Mouse (Mus musculus) MEL (cell line): ENCODE results near the gene Ube4a. TPM values are rescaled to one million over a fixed set of nuclear protein-coding genes. Genes with fewer than 3 reads are reported as not detected.
A peak's percentile ranks its signal among the peaks of the same experiment; 100 is the strongest.

Experiments
- DNase-seq: peaks from one replicate; pipeline ENCODE4 v3.0.0; 2011; ENCODE audit warnings: low read depth, low spot score
- H3K27ac ChIP-seq: 2 replicates; pipeline ENCODE4 v1.5.1; 2012; ENCODE audit warnings: low read depth, mild to moderate bottlenecking, control low read depth, low read length, moderate library complexity; ENCODE audit not compliant: control insufficient read depth
- H3K27me3 ChIP-seq, 2 experiments: fragments of 150-350 bp in 1 of 2; sonication (generic) in 1 of 2; 2 replicates each; pipeline ENCODE4 v1.6.1; 2012; ENCODE audit warnings: low read length in 2 of 2, mild to moderate bottlenecking in 2 of 2, improper control_type of control experiment in 1 of 2, moderate library complexity in 1 of 2; ENCODE audit not compliant: insufficient read depth in 2 of 2, control insufficient read depth in 1 of 2
- H3K36me3 ChIP-seq, 2 experiments: 2 replicates each; pipeline ENCODE4 v1.6.1; 2012 to 2014; ENCODE audit warnings: low read length in 2 of 2, improper control_type of control experiment in 1 of 2, inconsistent platforms in 1 of 2, mild to moderate bottlenecking in 1 of 2; ENCODE audit not compliant: insufficient read depth in 2 of 2, control insufficient read depth in 1 of 2
- H3K4me1 ChIP-seq, 2 experiments: fragments of 150-350 bp in 1 of 2; sonication (generic) in 1 of 2; 2 replicates each; pipeline ENCODE4 v1.6.1; 2012; ENCODE audit warnings: low read length in 2 of 2, improper control_type of control experiment in 1 of 2, mild to moderate bottlenecking in 1 of 2; ENCODE audit not compliant: insufficient read depth in 2 of 2, control insufficient read depth in 1 of 2
- H3K4me3 ChIP-seq, 2 experiments: fragments of 150-350 bp in 1 of 2; sonication (generic) in 1 of 2; 2 replicates each; pipeline ENCODE4 v1.5.1; 2012; ENCODE audit warnings: low read depth in 2 of 2, low read length in 2 of 2, mild to moderate bottlenecking in 2 of 2, moderate library complexity in 2 of 2, control low read depth in 1 of 2, improper control_type of control experiment in 1 of 2; ENCODE audit not compliant: control insufficient read depth in 1 of 2, insufficient read depth in 1 of 2
- H3K79me2 ChIP-seq: 2 replicates; pipeline ENCODE4 v1.6.1; 2012; ENCODE audit warnings: mild to moderate bottlenecking, low read length, moderate library complexity; ENCODE audit not compliant: control insufficient read depth, poor library complexity, insufficient read depth
- H3K9ac ChIP-seq: 2 replicates; pipeline ENCODE4 v1.6.1; 2012; ENCODE audit warnings: low read depth, mild to moderate bottlenecking, control low read depth, low read length, moderate library complexity; ENCODE audit not compliant: control insufficient read depth, poor library complexity, severe bottlenecking
- H3K9me3 ChIP-seq: fragments of 150-350 bp; sonication (generic); replicated peaks from 2 replicates; pipeline ENCODE4 v1.6.1; 2012; ENCODE audit warnings: mild to moderate bottlenecking, low read length, improper control_type of control experiment, moderate library complexity; ENCODE audit not compliant: insufficient read depth
- CHD1 ChIP-seq: IDR thresholded peaks from 2 replicates; pipeline ENCODE4 v1.6.1; 2012; ENCODE audit warnings: low read depth, mild to moderate bottlenecking, inconsistent platforms, low read length, improper control_type of control experiment
- CTCF ChIP-seq, 3 experiments: IDR thresholded peaks in 2 of 3; conservative IDR thresholded peaks in 1 of 3; 2 replicates each; pipeline ENCODE4 v1.5.1; 2011 to 2012; ENCODE audit warnings: low read length in 3 of 3, low read depth in 2 of 3, mild to moderate bottlenecking in 2 of 3, improper control_type of control experiment in 1 of 3, inconsistent platforms in 1 of 3, mixed read lengths in 1 of 3, moderate library complexity in 1 of 3; ENCODE audit not compliant: control insufficient read depth in 1 of 3, insufficient read depth in 1 of 3, poor library complexity in 1 of 3, severe bottlenecking in 1 of 3
- ELF1 ChIP-seq: IDR thresholded peaks from 2 replicates; pipeline ENCODE4 v1.6.1; 2014; ENCODE audit warnings: low read depth, mild to moderate bottlenecking, inconsistent platforms, low read length, improper control_type of control experiment, moderate library complexity
- ETS1 ChIP-seq: IDR thresholded peaks from 2 replicates; pipeline ENCODE4 v1.6.1; 2012; ENCODE audit warnings: low read depth, mild to moderate bottlenecking, inconsistent platforms, low read length, improper control_type of control experiment, moderate library complexity
- GABPA ChIP-seq: IDR thresholded peaks from 2 replicates; pipeline ENCODE4 v1.6.1; 2012; ENCODE audit warnings: low read depth, mild to moderate bottlenecking, inconsistent platforms, low read length, improper control_type of control experiment, moderate library complexity
- GATA1 ChIP-seq: IDR thresholded peaks from 2 replicates; pipeline ENCODE4 v1.6.1; 2011; ENCODE audit warnings: low read depth, low read length, improper control_type of control experiment
- HCFC1 ChIP-seq: IDR thresholded peaks from 2 replicates; pipeline ENCODE4 v1.6.1; 2012; ENCODE audit warnings: low read depth, mild to moderate bottlenecking, inconsistent platforms, low read length, improper control_type of control experiment, moderate library complexity
- JUND ChIP-seq: IDR thresholded peaks from 2 replicates; pipeline ENCODE4 v1.6.1; 2011; ENCODE audit warnings: low read depth, mild to moderate bottlenecking, improper control_type of control experiment, low read length
- KAT2A ChIP-seq: conservative IDR thresholded peaks from 2 replicates; pipeline ENCODE4 v1.6.1; 2012; ENCODE audit warnings: low read depth, low read length, improper control_type of control experiment, inconsistent platforms
- MAX ChIP-seq: IDR thresholded peaks from 2 replicates; pipeline ENCODE4 v1.6.1; 2011; ENCODE audit warnings: low read length, improper control_type of control experiment
- MAZ ChIP-seq: IDR thresholded peaks from 2 replicates; pipeline ENCODE4 v1.6.1; 2012; ENCODE audit warnings: low read depth, mild to moderate bottlenecking, inconsistent platforms, low read length, improper control_type of control experiment
- MXI1 ChIP-seq: IDR thresholded peaks from 2 replicates; pipeline ENCODE4 v1.6.1; 2011; ENCODE audit warnings: mild to moderate bottlenecking, low read depth, low read length, improper control_type of control experiment
- MYB ChIP-seq: IDR thresholded peaks from 2 replicates; pipeline ENCODE4 v1.6.1; 2011; ENCODE audit warnings: mild to moderate bottlenecking, low read depth, low read length, improper control_type of control experiment
- NELFE ChIP-seq: IDR thresholded peaks from 2 replicates; pipeline ENCODE4 v1.6.1; 2011; ENCODE audit warnings: low read depth, low read length, improper control_type of control experiment
- NRF1 ChIP-seq: IDR thresholded peaks from 2 replicates; pipeline ENCODE4 v1.6.1; 2014; ENCODE audit warnings: low read depth, mild to moderate bottlenecking, inconsistent platforms, low read length, improper control_type of control experiment, moderate library complexity; ENCODE audit not compliant: poor library complexity, insufficient read depth, severe bottlenecking
- POLR2A ChIP-seq, 2 experiments: IDR thresholded peaks; 2 replicates each; pipeline ENCODE4 v1.6.1; 2011 to 2012; ENCODE audit warnings: low read length in 2 of 2, mild to moderate bottlenecking in 2 of 2, control low read depth in 1 of 2, improper control_type of control experiment in 1 of 2, low read depth in 1 of 2, moderate library complexity in 1 of 2; ENCODE audit not compliant: control insufficient read depth in 1 of 2, insufficient read depth in 1 of 2, poor library complexity in 1 of 2
- POLR2AphosphoS2 ChIP-seq: IDR thresholded peaks from 2 replicates; pipeline ENCODE4 v1.6.1; 2011; ENCODE audit warnings: low read length, improper control_type of control experiment
- POLR2AphosphoS5 ChIP-seq: IDR thresholded peaks from 2 replicates; pipeline ENCODE4 v1.6.1; 2012; ENCODE audit warnings: low read depth, borderline replicate concordance, mild to moderate bottlenecking, inconsistent platforms, low read length, moderate library complexity, mixed read lengths
- SIN3A ChIP-seq: IDR thresholded peaks from 2 replicates; pipeline ENCODE4 v1.6.1; 2012; ENCODE audit warnings: low read length, improper control_type of control experiment, inconsistent platforms
- SMC3 ChIP-seq: IDR thresholded peaks from 2 replicates; pipeline ENCODE4 v1.6.1; 2011; ENCODE audit warnings: low read depth, low read length, improper control_type of control experiment
- TBP ChIP-seq: IDR thresholded peaks from 2 replicates; pipeline ENCODE4 v1.8.0; 2011; ENCODE audit warnings: low read depth, low read length, improper control_type of control experiment
- TCF12 ChIP-seq: IDR thresholded peaks from 2 replicates; pipeline ENCODE4 v1.6.1; 2014; ENCODE audit warnings: low read depth, mild to moderate bottlenecking, inconsistent platforms, low read length, improper control_type of control experiment, moderate library complexity
- UBTF ChIP-seq: IDR thresholded peaks from 2 replicates; pipeline ENCODE4 v1.6.1; 2012; ENCODE audit warnings: low read depth, mild to moderate bottlenecking, inconsistent platforms, low read length, improper control_type of control experiment, moderate library complexity, borderline replicate concordance; ENCODE audit not compliant: insufficient read depth
- USF1 ChIP-seq: IDR thresholded peaks from 2 replicates; pipeline ENCODE4 v1.6.1; 2014; ENCODE audit warnings: low read depth, mild to moderate bottlenecking, inconsistent platforms, low read length, improper control_type of control experiment, moderate library complexity
- USF2 ChIP-seq, 2 experiments: IDR thresholded peaks; 2 replicates each; pipeline ENCODE4 v1.6.1; 2011 to 2012; ENCODE audit warnings: improper control_type of control experiment in 2 of 2, low read length in 2 of 2, borderline replicate concordance in 1 of 2, inconsistent platforms in 1 of 2, low read depth in 1 of 2, mild to moderate bottlenecking in 1 of 2; ENCODE audit not compliant: insufficient read depth in 1 of 2
- ZMIZ1 ChIP-seq: IDR thresholded peaks from 2 replicates; pipeline ENCODE4 v1.6.1; 2012; ENCODE audit warnings: low read depth, mild to moderate bottlenecking, inconsistent platforms, low read length, improper control_type of control experiment, moderate library complexity
- ZNF384 ChIP-seq: IDR thresholded peaks from 2 replicates; pipeline ENCODE4 v1.6.1; 2012; ENCODE audit warnings: low read depth, mild to moderate bottlenecking, inconsistent platforms, low read length, improper control_type of control experiment
- polyA plus RNA-seq, 2 experiments: library from polyadenylated mRNA; stranded (reverse) in 1 of 2; unstranded in 1 of 2; fragments of >175 nt in 1 of 2; fragments of >200 nt in 1 of 2; gene quantifications; 2 replicates each; pipeline versions ENCODE4 v1.2.1 to v1.2.4; 2012; ENCODE audit warnings: low replicate concordance in 2 of 2, low read depth in 1 of 2; ENCODE audit not compliant: insufficient read length in 2 of 2, insufficient read depth in 1 of 2, missing spikeins in 1 of 2
- total RNA-seq: library from RNA; depleted of rRNA; stranded (reverse); fragments of 300-350 nt; gene quantifications from 2 replicates; pipeline ENCODE4 v1.2.3, GENCODE M21; 2012

The Ube4a gene
- total and polyA plus RNA-seq, 3 experiments = 24.2 to 37.9 (median 32.8) TPM

GRCm38 (mm10) chr9:44921123-44921468 is 44.3 kb downstream of the Ube4a start:
- Histone ChIP-seq H3K4me1 (peaks cover 2 to 9% of the 10 kb centered on the region in 2 experiments; a peak in 3 of 4 replicates), H3K36me3 (peaks cover 0 to 14% of the 10 kb centered on the region in 2 experiments; a peak in 2 of 4 replicates), H3K9me3 (no peaks in the 10 kb centered on the region), H3K27ac (peak overlapping the region; percentile 97), H3K27me3 (no peaks in the 10 kb centered on the region), H3K79me2 (peaks cover 36% of the 10 kb centered on the region), H3K9ac (peak overlapping the region; percentile 96), H3K4me3 (peak overlapping the region; percentile 49 to 97)
- DNase-seq = no peak
- TF ChIP-seq GATA1 (no peak), CTCF (IDR thresholded peaks at IDR 0.05 in 2 of 3, conservative IDR thresholded peaks at IDR 0.05 in 1 of 3; ENCODE audit: control insufficient read depth in 1 of 3, insufficient read depth in 1 of 3, low read depth in 2 of 3, low read length in 3 of 3, poor library complexity in 1 of 3, severe bottlenecking in 1 of 3) (no peak), ELF1 (no peak), MAZ (no peak), GABPA (no peak), ZNF384 (no peak), HCFC1 (no peak), SIN3A (peak; percentile 31; the same call in 1 of the 2 replicates), MYB (no peak), TCF12 (no peak), NELFE (peak; percentile 60), TBP (peak; percentile 73; the same call in 1 of the 2 replicates), ZMIZ1 (0 out of 2 replicates have a peak, but pooled peaks have one; percentile 34), POLR2A (IDR thresholded peaks at IDR 0.05; ENCODE audit: control insufficient read depth in 1 of 2, insufficient read depth in 1 of 2, low read depth in 1 of 2, low read length in 2 of 2, poor library complexity in 1 of 2) (peak in 1 of 2 experiments; percentile 65; a peak in 3 of 4 replicates), USF1 (peak; percentile 55; the same call in 1 of the 2 replicates), MAX (no peak), POLR2AphosphoS2 (peak; percentile 40; the same call in 1 of the 2 replicates), MXI1 (peak; percentile 96), USF2 (IDR thresholded peaks at IDR 0.05; ENCODE audit: borderline replicate concordance in 1 of 2, insufficient read depth in 1 of 2, low read depth in 1 of 2, low read length in 2 of 2) (no peak)

- Histone ChIP-seq H3K36me3 (peaks cover 2 to 14% of the 10 kb centered on the region in 2 experiments; a peak in 2 of 4 replicates), H3K9ac (peak within 1 kb of the TSS; percentile 96), H3K4me3 (peak within 1 kb of the TSS; percentile 97), H3K27ac (peak within 1 kb of the TSS; percentile 97), H3K27me3 (no peaks in the 10 kb centered on the region), H3K4me1 (peaks cover 2 to 9% of the 10 kb centered on the region in 2 experiments; a peak in 3 of 4 replicates), H3K79me2 (peaks cover 40% of the 10 kb centered on the region), H3K9me3 (no peaks in the 10 kb centered on the region)
- peak; percentile 24; the same call in 1 of the 2 replicates for TF ChIP-seq MAZ
- peak; percentile 57 to 76; a peak in 2 of 4 replicates for TF ChIP-seq POLR2A (IDR thresholded peaks at IDR 0.05; ENCODE audit: control insufficient read depth in 1 of 2, insufficient read depth in 1 of 2, low read depth in 1 of 2, low read length in 2 of 2, poor library complexity in 1 of 2)
- no peak for TF ChIP-seq SMC3
- peak; percentile 95 for TF ChIP-seq SIN3A
- TF ChIP-seq ETS1 = no peak
- TF ChIP-seq TCF12 = peak; percentile 20; the same call in 1 of the 2 replicates
- TF ChIP-seq ELF1 = peak; percentile 87
- TF ChIP-seq POLR2AphosphoS5 = 0 out of 2 replicates have a peak, but pooled peaks have one; percentile 32
- peak in 1 of 3 experiments; percentile 22; a peak in 1 of 6 replicates for TF ChIP-seq CTCF (IDR thresholded peaks at IDR 0.05 in 2 of 3, conservative IDR thresholded peaks at IDR 0.05 in 1 of 3; ENCODE audit: control insufficient read depth in 1 of 3, insufficient read depth in 1 of 3, low read depth in 2 of 3, low read length in 3 of 3, poor library complexity in 1 of 3, severe bottlenecking in 1 of 3)
- no peak for TF ChIP-seq JUND
- TF ChIP-seq NELFE = peak; percentile 85
- TF ChIP-seq UBTF = peak; percentile 28; the same call in 1 of the 2 replicates
- TF ChIP-seq KAT2A = no peak; the same call in 1 of the 2 replicates
- TF ChIP-seq MXI1 = peak; percentile 68
- peak; percentile 71 for TF ChIP-seq NRF1
- peak; percentile 100 for TF ChIP-seq MAX
- peak; percentile 89 for TF ChIP-seq HCFC1
- TF ChIP-seq CHD1 = no peak
- TF ChIP-seq POLR2AphosphoS2 = peak; percentile 25
- peak; percentile 98 for DNase-seq
These were observed 44.9 kb downstream of the Ube4a start, which contains the start of gene Atp5l for GRCm38 (mm10) chr9:44920374-44921122. Gene Atp5l, minus strand, starts transcription at chr9:44920742.
